Mouse (Mus musculus): ENCODE results near the gene Dapp1. TPM values are rescaled to one million over a fixed set of nuclear protein-coding genes. Genes with fewer than 3 reads are reported as not detected.
"Not testable (repeated sequence)": the region's sequence is repeated elsewhere in the genome, so short reads cannot be mapped to it uniquely, and the experiment has no call there.

The Dapp1 gene
- polyA plus RNA-seq, 1 experiment from 2014 or later: 3.5 TPM

GRCm38 (mm10) chr3:137929940-137930339 is 51.4 kb downstream of the Dapp1 start:
- no peaks in the 10 kb centered on the region for H3K4me1 ChIP-seq
- peaks cover 49% of the 10 kb centered on the region for H3K36me3 ChIP-seq (replicated peaks)
- no peaks in the 10 kb centered on the region; the same call in 1 of the 2 replicates for H3K9me3 ChIP-seq
- no peak for DNase-seq (ENCODE audit: extremely low spot score, low spot score)
- no peaks in the 10 kb centered on the region for H3K27me3 ChIP-seq (ENCODE audit: poor library complexity, severe bottlenecking)
- H3K4me3 ChIP-seq: no peak overlapping the region
- H3K27ac ChIP-seq: no peak overlapping the region
- WGBS: 93% methylated on average over 3 of the region's 3 CpGs

DNA sequence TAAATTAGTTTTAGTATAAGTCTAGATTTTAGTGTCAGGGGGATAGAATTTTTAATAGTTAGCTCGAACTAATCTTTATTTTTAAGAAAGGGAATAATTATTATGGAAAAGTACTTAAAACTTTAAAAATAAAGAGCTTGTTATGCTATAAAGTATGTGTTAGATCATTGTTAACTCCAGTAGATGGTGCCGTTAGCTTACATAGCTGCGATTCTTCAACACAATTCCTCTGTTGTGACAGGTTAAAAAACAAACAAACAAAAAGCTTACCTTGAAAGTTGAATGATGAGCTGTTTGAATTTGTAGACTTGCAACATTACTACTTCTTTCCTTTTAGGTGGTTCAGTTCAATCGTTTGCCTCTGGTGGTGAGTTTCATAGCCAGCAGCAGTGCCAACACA is 54.3 kb downstream of the Dapp1 start:
- peaks cover 66% of the 10 kb centered on the region for H3K36me3 ChIP-seq (replicated peaks)
- H3K4me3 ChIP-seq: no peak overlapping the region
- no peaks in the 10 kb centered on the region for H3K4me1 ChIP-seq
- no peak overlapping the region for H3K27ac ChIP-seq
- H3K9me3 ChIP-seq: no peaks in the 10 kb centered on the region
- DNase-seq (ENCODE audit: extremely low spot score, low spot score): no peak
- 92% methylated on average over 4 of the region's 4 CpGs for WGBS
- no peaks in the 10 kb centered on the region for H3K27me3 ChIP-seq (ENCODE audit: poor library complexity, severe bottlenecking)

DNA sequence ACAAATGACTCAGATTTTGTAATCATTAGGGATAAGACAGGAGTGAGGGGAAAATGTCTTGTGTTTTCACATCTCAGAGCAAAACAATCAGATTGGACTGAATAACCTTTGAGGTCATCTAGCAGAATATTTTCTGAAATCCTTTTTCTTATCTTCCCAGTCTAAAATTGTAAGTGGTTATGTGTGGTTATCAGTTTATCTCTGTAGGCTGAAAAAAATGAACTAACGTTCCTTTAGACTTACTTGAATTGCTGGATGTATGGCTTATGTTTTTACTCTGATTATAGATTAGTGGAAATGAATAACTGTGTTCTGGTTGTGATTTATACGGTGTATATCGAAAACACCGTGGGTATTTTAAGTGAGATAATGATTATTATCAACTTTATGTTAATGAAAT is 60.8 kb downstream of the Dapp1 start:
- Histone ChIP-seq H3K27me3 (ENCODE audit: poor library complexity, severe bottlenecking) (no peaks in the 10 kb centered on the region), H3K9me3 (no peaks in the 10 kb centered on the region), H3K36me3 (replicated peaks) (peaks cover 34% of the 10 kb centered on the region), H3K27ac (no peak overlapping the region), H3K4me1 (peaks cover 22% of the 10 kb centered on the region), H3K4me3 (no peak overlapping the region)
- DNase-seq (ENCODE audit: extremely low spot score, low spot score): no peak
- 91% methylated on average over 4 of the region's 4 CpGs for WGBS

GRCm38 (mm10) chr3:137919398-137919797 is 61.9 kb downstream of the Dapp1 start:
- Histone ChIP-seq H3K27ac (no peak overlapping the region), H3K36me3 (replicated peaks) (peaks cover 24% of the 10 kb centered on the region), H3K4me3 (peak overlapping the region; percentile 95), H3K4me1 (peaks cover 22% of the 10 kb centered on the region), H3K9me3 (no peaks in the 10 kb centered on the region), H3K27me3 (ENCODE audit: poor library complexity, severe bottlenecking) (no peaks in the 10 kb centered on the region)
- WGBS: 94% methylated on average over 7 of the region's 7 CpGs
- no peak for DNase-seq (ENCODE audit: extremely low spot score, low spot score)

- Histone ChIP-seq H3K36me3 (replicated peaks) (peaks cover 21% of the 10 kb centered on the region), H3K9me3 (no peaks in the 10 kb centered on the region), H3K4me3 (peak overlapping the region; percentile 95), H3K4me1 (peaks cover 22% of the 10 kb centered on the region), H3K27me3 (ENCODE audit: poor library complexity, severe bottlenecking) (no peaks in the 10 kb centered on the region), H3K27ac (peak overlapping the region; percentile 87)
- 18% methylated on average over 6 of the region's 6 CpGs for WGBS
- DNase-seq (ENCODE audit: extremely low spot score, low spot score): no peak
These were observed 62.4 kb downstream of the Dapp1 start for GRCm38 (mm10) chr3:137918932-137919311.

- H3K4me3 ChIP-seq: peak within 1 kb of the TSS; percentile 95
- no peaks in the 10 kb centered on the region for H3K27me3 ChIP-seq (ENCODE audit: poor library complexity, severe bottlenecking)
- no peaks in the 10 kb centered on the region for H3K9me3 ChIP-seq
- peaks cover 22% of the 10 kb centered on the region for H3K4me1 ChIP-seq
- H3K36me3 ChIP-seq (replicated peaks): peaks cover 16% of the 10 kb centered on the region
- under 1% methylated on average over 47 of the region's 47 CpGs for WGBS
- DNase-seq (ENCODE audit: extremely low spot score, low spot score): peak; percentile 87
- peak within 1 kb of the TSS; percentile 87 for H3K27ac ChIP-seq
These were observed 63.0 kb downstream of the Dapp1 start, which contains the start of gene Lamtor3 for GRCm38 (mm10) chr3:137918172-137918931. TSS of gene Lamtor3 (plus strand) at chr3:137918506.

GRCm38 (mm10) chr3:137917694-137918171 is 63.6 kb downstream of the Dapp1 start:
- H3K4me1 ChIP-seq: peaks cover 22% of the 10 kb centered on the region
- peaks cover 15% of the 10 kb centered on the region for H3K36me3 ChIP-seq (replicated peaks)
- H3K9me3 ChIP-seq: no peaks in the 10 kb centered on the region
- peak overlapping the region; percentile 87 for H3K27ac ChIP-seq
- DNase-seq (ENCODE audit: extremely low spot score, low spot score): peak; percentile 60
- H3K4me3 ChIP-seq: peak overlapping the region; percentile 95
- 5% methylated on average over 12 of the region's 12 CpGs for WGBS
- H3K27me3 ChIP-seq (ENCODE audit: poor library complexity, severe bottlenecking): no peaks in the 10 kb centered on the region

DNA sequence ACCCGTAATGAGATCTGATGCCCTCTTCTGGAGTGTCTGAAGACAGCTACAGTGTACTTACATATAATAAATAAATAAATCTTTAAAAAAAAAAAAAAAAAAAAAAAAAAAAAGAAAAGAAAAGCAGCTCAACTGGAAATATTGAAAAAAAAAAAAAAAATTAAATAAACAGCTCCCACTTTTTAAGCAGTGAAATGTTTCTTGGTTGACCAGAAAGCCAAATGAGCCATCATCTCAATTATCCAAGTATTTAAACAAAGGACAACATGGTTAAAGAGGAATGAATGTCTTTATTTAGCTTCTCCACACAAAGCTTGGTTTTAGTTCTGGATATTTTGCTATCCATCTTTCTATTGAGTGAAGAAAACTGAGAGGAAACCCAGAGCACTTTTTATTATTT is 66.8 kb downstream of the Dapp1 start:
- not testable (repeated sequence) for H3K4me3 ChIP-seq; H3K27ac ChIP-seq; DNase-seq (ENCODE audit: extremely low spot score, low spot score); H3K36me3 ChIP-seq (replicated peaks); H3K9me3 ChIP-seq; H3K27me3 ChIP-seq (ENCODE audit: poor library complexity, severe bottlenecking)
- peaks cover 20% of the 10 kb centered on the region for H3K4me1 ChIP-seq
- 86% methylated on average over 1 of the region's 1 CpGs for WGBS

DNA sequence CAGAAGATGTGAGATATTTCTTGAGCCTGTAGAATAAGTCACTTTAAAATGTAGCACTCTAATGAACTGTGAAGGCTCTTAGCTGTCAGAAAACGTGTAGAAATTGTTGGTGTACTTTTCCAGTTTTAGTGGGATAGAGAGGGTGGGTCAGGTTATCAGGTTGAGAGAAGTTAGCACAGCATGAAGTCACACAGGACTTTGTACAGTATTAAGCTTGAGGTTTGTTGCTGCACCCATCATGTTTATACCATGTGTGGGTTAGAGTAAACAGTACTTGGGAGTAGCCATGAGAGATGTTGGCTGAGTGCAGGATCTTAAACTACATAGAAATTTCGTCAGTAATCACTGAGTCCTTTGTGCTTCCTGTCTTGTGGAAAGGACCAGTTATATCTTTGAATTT is 68.3 kb downstream of the Dapp1 start:
- H3K27ac ChIP-seq: no peak overlapping the region
- peaks cover 12% of the 10 kb centered on the region for H3K4me1 ChIP-seq
- WGBS: 72% methylated on average over 2 of the region's 2 CpGs
- peaks cover 10% of the 10 kb centered on the region for H3K36me3 ChIP-seq (replicated peaks)
- H3K4me3 ChIP-seq: no peak overlapping the region
- peaks cover 4% of the 10 kb centered on the region; the same call in 1 of the 2 replicates for H3K9me3 ChIP-seq
- no peak for DNase-seq (ENCODE audit: extremely low spot score, low spot score)
- H3K27me3 ChIP-seq (ENCODE audit: poor library complexity, severe bottlenecking): no peaks in the 10 kb centered on the region

DNA sequence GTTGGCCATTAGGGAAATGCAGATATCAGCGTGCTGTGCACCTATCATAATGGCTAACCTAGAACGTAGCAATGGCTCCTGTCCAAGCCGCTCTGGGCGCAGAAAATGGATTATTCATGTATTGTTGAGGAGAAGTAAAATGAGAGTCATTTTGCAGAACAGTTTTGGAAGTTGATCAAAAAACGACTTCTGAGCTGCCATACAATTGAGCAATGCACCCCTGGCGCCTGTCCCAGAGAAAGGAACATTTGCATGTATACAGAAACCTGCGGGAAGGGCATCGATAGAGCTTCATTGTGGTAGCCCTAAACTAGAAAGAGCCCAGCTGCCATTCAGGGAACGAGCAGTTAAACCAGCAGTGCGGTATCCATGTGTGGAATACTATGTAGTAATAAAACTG is 81.2 kb downstream of the Dapp1 start:
- Histone ChIP-seq H3K4me1 (no peaks in the 10 kb centered on the region), H3K27ac (no peak overlapping the region), H3K27me3 (ENCODE audit: poor library complexity, severe bottlenecking) (no peaks in the 10 kb centered on the region), H3K36me3 (replicated peaks) (peaks cover 22% of the 10 kb centered on the region), H3K9me3 (0 out of 2 replicates have a peak, but pooled peaks cover 3% of the 10 kb centered on the region), H3K4me3 (no peak overlapping the region)
- no peak for DNase-seq (ENCODE audit: extremely low spot score, low spot score)
- WGBS: 92% methylated on average over 10 of the region's 10 CpGs

- H3K27ac ChIP-seq: no peak overlapping the region
- 91% methylated on average over 5 of the region's 5 CpGs for WGBS
- no peaks in the 10 kb centered on the region for H3K27me3 ChIP-seq (ENCODE audit: poor library complexity, severe bottlenecking)
- H3K4me3 ChIP-seq: no peak overlapping the region
- peaks cover 39% of the 10 kb centered on the region for H3K36me3 ChIP-seq (replicated peaks)
- H3K4me1 ChIP-seq: no peaks in the 10 kb centered on the region
- DNase-seq (ENCODE audit: extremely low spot score, low spot score): no peak
- H3K9me3 ChIP-seq: 0 out of 2 replicates have a peak, but pooled peaks cover 3% of the 10 kb centered on the region
These were observed 83.7 kb downstream of the Dapp1 start for GRCm38 (mm10) chr3:137897685-137898084.

DNA sequence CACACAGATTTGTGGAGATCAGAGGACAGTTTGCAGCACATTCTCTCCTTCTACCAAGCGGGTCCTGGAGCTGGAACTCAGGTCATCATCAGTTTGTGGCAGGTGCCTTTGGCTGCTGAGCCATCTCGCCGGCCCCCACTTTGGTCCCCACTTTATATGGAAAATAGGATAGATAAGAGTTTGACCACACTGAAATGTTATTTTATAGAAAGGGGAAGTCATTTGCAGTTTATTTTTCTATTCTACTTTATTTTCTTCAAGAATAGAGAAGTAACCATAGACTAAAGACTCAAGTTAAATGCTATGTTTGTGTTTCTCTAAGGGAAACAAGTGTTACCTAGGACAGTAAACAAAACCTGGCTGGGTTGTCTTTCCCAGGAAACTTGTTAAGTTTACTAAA is 84.5 kb downstream of the Dapp1 start:
- Histone ChIP-seq H3K9me3 (0 out of 2 replicates have a peak, but pooled peaks cover 3% of the 10 kb centered on the region), H3K4me1 (no peaks in the 10 kb centered on the region), H3K27me3 (ENCODE audit: poor library complexity, severe bottlenecking) (no peaks in the 10 kb centered on the region), H3K27ac (no peak overlapping the region), H3K4me3 (no peak overlapping the region), H3K36me3 (replicated peaks) (peaks cover 42% of the 10 kb centered on the region)
- WGBS: 95% methylated on average over 3 of the region's 3 CpGs
- DNase-seq (ENCODE audit: extremely low spot score, low spot score): no peak

GRCm38 (mm10) chr3:137896386-137896785 is 85.0 kb downstream of the Dapp1 start:
- DNase-seq (ENCODE audit: extremely low spot score, low spot score): no peak
- H3K36me3 ChIP-seq (replicated peaks): peaks cover 42% of the 10 kb centered on the region
- 84% methylated on average over 4 of the region's 4 CpGs for WGBS
- H3K9me3 ChIP-seq: 0 out of 2 replicates have a peak, but pooled peaks cover 3% of the 10 kb centered on the region
- no peak overlapping the region for H3K27ac ChIP-seq
- H3K4me1 ChIP-seq: no peaks in the 10 kb centered on the region
- H3K4me3 ChIP-seq: no peak overlapping the region
- no peaks in the 10 kb centered on the region for H3K27me3 ChIP-seq (ENCODE audit: poor library complexity, severe bottlenecking)

All from forebrain, embryonic 10.5 days (tissue).